Mouse (Mus musculus) forebrain, embryonic 11.5 days (tissue): Measurements from ENCODE around the gene Cpa5. TPM values are rescaled to one million over a fixed set of nuclear protein-coding genes. Genes with fewer than 3 reads are reported as not detected.

Experiments used
- ATAC-seq: fragments of 200-750 bp; cut with Nextera tagmentation; replicated peaks from 2 replicates; pipeline ENCODE4 v1.8.0; 2017; ENCODE audit warnings: moderate TSS enrichment; ENCODE audit not compliant: low FRiP score
- DNase-seq: peaks from one replicate; pipeline ENCODE4 v3.0.0-alpha.2; 2017; ENCODE audit warnings: low spot score
- H3K27ac ChIP-seq: fragments of 300-500 bp; sonication (generic); 2 replicates; pipeline ENCODE4 v1.5.1; 2014; ENCODE audit warnings: low read depth, low read length
- H3K27me3 ChIP-seq: fragments of 300-500 bp; sonication (generic); 2 replicates; pipeline ENCODE4 v1.6.1; 2014; ENCODE audit warnings: mild to moderate bottlenecking, low read length, mixed read lengths; ENCODE audit not compliant: control insufficient read depth, insufficient read depth
- H3K36me3 ChIP-seq: fragments of 300-500 bp; sonication (generic); 2 replicates; pipeline ENCODE4 v1.6.1; 2014; ENCODE audit warnings: mild to moderate bottlenecking, low read length, moderate library complexity, mixed read lengths; ENCODE audit not compliant: control insufficient read depth, insufficient read depth
- H3K4me1 ChIP-seq: fragments of 300-500 bp; sonication (generic); replicated peaks from 2 replicates; pipeline ENCODE4 v1.6.1; 2014; ENCODE audit warnings: low read length, mixed read lengths; ENCODE audit not compliant: control insufficient read depth, insufficient read depth
- H3K4me2 ChIP-seq: fragments of 300-500 bp; sonication (generic); 2 replicates; pipeline ENCODE4 v1.6.1; 2014; ENCODE audit warnings: low read depth, mild to moderate bottlenecking, low read length, moderate library complexity, mixed read lengths; ENCODE audit not compliant: severe bottlenecking
- H3K4me3 ChIP-seq: fragments of 300-500 bp; sonication (generic); 2 replicates; pipeline ENCODE4 v1.5.1; 2014; ENCODE audit warnings: low read depth, low read length
- H3K9ac ChIP-seq: fragments of 300-500 bp; sonication (generic); 2 replicates; pipeline ENCODE4 v1.6.1; 2014; ENCODE audit warnings: low read length
- H3K9me3 ChIP-seq: fragments of 300-500 bp; sonication (generic); 2 replicates; pipeline ENCODE4 v1.6.1; 2016; ENCODE audit warnings: low read length, mixed read lengths; ENCODE audit not compliant: control insufficient read depth
- WGBS: fragments of 180-500 bp; shearing (Covaris S2); extraction: QIAGEN DNeasy Blood & Tissue Kit; methylation state at CpG from one replicate; pipeline ENCODE4 v1.1.7; 2014; 5-methylcytosine and 5-hydroxymethylcytosine counted together
- polyA plus RNA-seq: library from polyadenylated mRNA; unstranded; fragments of >200 nt; fragmentation: Nextera tagmentation; extraction: Ambion mirVana; gene quantifications from 2 replicates; pipeline ENCODE4 v1.2.1, GENCODE M21; 2014

Gene Cpa5
- polyA plus RNA-seq, 1 experiment from 2014 or later, result 0.72 TPM

- Histone ChIP-seq H3K4me2 (no peak overlapping the region), H3K4me1 (peaks cover 14% of the 10 kb centered on the region), H3K36me3 (no peaks in the 10 kb centered on the region), H3K27ac (no peak overlapping the region), H3K9me3 (no peaks in the 10 kb centered on the region), H3K4me3 (no peak overlapping the region), H3K9ac (no peak overlapping the region), H3K27me3 (no peaks in the 10 kb centered on the region)
- DNase-seq (no peak), ATAC-seq (no peak)
- WGBS, result 88% methylated on average over 4 of the region's 4 CpGs
Observed at GRCm38 (mm10) chr6:30621986-30622389, 11.2 kb downstream of the Cpa5 start.

GRCm38 (mm10) chr6:30624763-30625162, 14.0 kb downstream of the Cpa5 start:
- ATAC-seq (no peak), DNase-seq (no peak)
- Histone ChIP-seq H3K4me2 (no peak overlapping the region), H3K27ac (no peak overlapping the region), H3K27me3 (no peaks in the 10 kb centered on the region), H3K36me3 (no peaks in the 10 kb centered on the region), H3K9me3 (no peaks in the 10 kb centered on the region), H3K9ac (no peak overlapping the region), H3K4me1 (peaks cover 1% of the 10 kb centered on the region; the same call in 1 of the 2 replicates), H3K4me3 (no peak overlapping the region)
- 96% methylated on average over 9 of the region's 9 CpGs for WGBS

GRCm38 (mm10) chr6:30628152-30628551, 17.3 kb downstream of the Cpa5 start:
- no peak overlapping the region for H3K4me3 ChIP-seq
- H3K36me3 ChIP-seq, result no peaks in the 10 kb centered on the region
- DNase-seq (no peak), ATAC-seq (no peak)
- H3K27me3 ChIP-seq, result no peaks in the 10 kb centered on the region
- H3K27ac ChIP-seq, result no peak overlapping the region
- H3K9ac ChIP-seq, result no peak overlapping the region
- no peaks in the 10 kb centered on the region; the same call in 1 of the 2 replicates for H3K4me1 ChIP-seq
- WGBS, result 71% methylated on average over 6 of the region's 6 CpGs
- no peaks in the 10 kb centered on the region for H3K9me3 ChIP-seq
- no peak overlapping the region for H3K4me2 ChIP-seq

GRCm38 (mm10) chr6:30629989-30630388, 19.2 kb downstream of the Cpa5 start:
- Histone ChIP-seq H3K4me2 (no peak overlapping the region), H3K9me3 (no peaks in the 10 kb centered on the region), H3K27ac (no peak overlapping the region), H3K36me3 (no peaks in the 10 kb centered on the region), H3K27me3 (no peaks in the 10 kb centered on the region), H3K4me3 (no peak overlapping the region), H3K4me1 (no peaks in the 10 kb centered on the region; the same call in 1 of the 2 replicates), H3K9ac (no peak overlapping the region)
- 100% methylated on average over 1 of the region's 1 CpGs for WGBS
- ATAC-seq (no peak), DNase-seq (no peak)

GRCm38 (mm10) chr6:30635361-30635862, 24.6 kb downstream of the Cpa5 start:
- H3K4me2 ChIP-seq, result no peak overlapping the region
- no peaks in the 10 kb centered on the region for H3K9me3 ChIP-seq
- H3K27ac ChIP-seq, result no peak overlapping the region
- H3K27me3 ChIP-seq, result no peaks in the 10 kb centered on the region
- no peak overlapping the region for H3K9ac ChIP-seq
- DNase-seq (no peak), ATAC-seq (no peak)
- 58% methylated on average over 8 of the region's 8 CpGs for WGBS
- no peaks in the 10 kb centered on the region for H3K36me3 ChIP-seq
- peaks cover 2% of the 10 kb centered on the region; the same call in 1 of the 2 replicates for H3K4me1 ChIP-seq
- no peak overlapping the region for H3K4me3 ChIP-seq

- 26% methylated on average over 4 of the region's 4 CpGs for WGBS
- no peak for DNase-seq
- peak overlapping the region; percentile 2; the same call in 1 of the 2 replicates for H3K27ac ChIP-seq
- no peaks in the 10 kb centered on the region for H3K36me3 ChIP-seq
- H3K4me1 ChIP-seq, result peaks cover 2% of the 10 kb centered on the region; the same call in 1 of the 2 replicates
- H3K9me3 ChIP-seq, result no peaks in the 10 kb centered on the region
- no peak for ATAC-seq
- no peak overlapping the region for H3K4me3 ChIP-seq
- H3K4me2 ChIP-seq, result no peak overlapping the region
- H3K27me3 ChIP-seq, result no peaks in the 10 kb centered on the region
- no peak overlapping the region for H3K9ac ChIP-seq
Observed at GRCm38 (mm10) chr6:30636186-30636842, 25.5 kb downstream of the Cpa5 start.

GRCm38 (mm10) chr6:30638674-30639268, 28.0 kb downstream of the Cpa5 start, which contains the start of gene Cpa1:
Gene Cpa1, plus strand, starts transcription at chr6:30639218.
- H3K27ac ChIP-seq, result no peak within 1 kb of the TSS
- no peaks in the 10 kb centered on the region for H3K36me3 ChIP-seq
- peaks cover 2% of the 10 kb centered on the region; the same call in 1 of the 2 replicates for H3K4me1 ChIP-seq
- no peak within 1 kb of the TSS for H3K4me3 ChIP-seq
- DNase-seq, result no peak
- no peaks in the 10 kb centered on the region for H3K9me3 ChIP-seq
- ATAC-seq, result no peak
- H3K27me3 ChIP-seq, result no peaks in the 10 kb centered on the region
- WGBS, result 86% methylated on average over 5 of the region's 5 CpGs
- no peak within 1 kb of the TSS for H3K9ac ChIP-seq
- H3K4me2 ChIP-seq, result no peak within 1 kb of the TSS

GRCm38 (mm10) chr6:30643694-30644460, 33.1 kb downstream of the Cpa5 start:
- no peak for DNase-seq
- Histone ChIP-seq H3K9me3 (no peaks in the 10 kb centered on the region), H3K4me2 (no peak overlapping the region), H3K27me3 (no peaks in the 10 kb centered on the region), H3K9ac (no peak overlapping the region), H3K4me1 (no peaks in the 10 kb centered on the region), H3K27ac (no peak overlapping the region), H3K36me3 (no peaks in the 10 kb centered on the region; the same call in 1 of the 2 replicates), H3K4me3 (no peak overlapping the region)
- ATAC-seq, result no peak
- 88% methylated on average over 12 of the region's 12 CpGs for WGBS
